Mouse (Mus musculus): ENCODE measurements around the gene Gm20662.

Gm20662 gene

GRCm38 (mm10) chr9:108090611-108091120 is 94.5 kb downstream of the Gm20662 start:
- no peak for DNase-seq (ENCODE audit: low spot score)

GRCm38 (mm10) chr9:108093586-108093985 is 97.4 kb downstream of the Gm20662 start:
- DNase-seq (ENCODE audit: low spot score): no peak

- peak; percentile 97 for DNase-seq (ENCODE audit: low spot score)
Measured at GRCm38 (mm10) chr9:108094184-108094941, 98.2 kb downstream of the Gm20662 start, which contains the start of gene Apeh. Apeh (minus strand) TSS chr9:108094606.
